Mouse (Mus musculus) frontal cortex, adult 2 months (tissue): ENCODE results near the gene Kif13a. TPM values are rescaled to one million over a fixed set of nuclear protein-coding genes. Genes with fewer than 3 reads are reported as not detected.

Source experiments
- DNase-seq, 2 experiments: peaks; one replicate each; pipeline ENCODE4 v3.0.0; 2022; ENCODE audit warnings: low spot score in 1 of 2; ENCODE audit errors: extremely low spot score in 1 of 2
- polyA plus RNA-seq: library from polyadenylated mRNA; depleted of rRNA; stranded (reverse); fragments of >200 nt; gene quantifications from 2 replicates; pipeline ENCODE4 v1.2.3, GENCODE M21; 2012; rRNA removed

The Kif13a gene
- polyA plus RNA-seq = 12.9 and 14.1 TPM in 2 replicates

- DNase-seq = peak; percentile 89 to 93
Observed at GRCm38 (mm10) chr13:46929719-46930658, at the start of gene Kif13a. Kif13a (minus strand) TSS chr13:46929867.

- no peak for DNase-seq
Observed at GRCm38 (mm10) chr13:46976532-46976931, 46.9 kb upstream of the Kif13a start.

- DNase-seq = no peak
Observed at GRCm38 (mm10) chr13:46975930-46976329, 46.3 kb upstream of the Kif13a start.

- no peak for DNase-seq
Observed at GRCm38 (mm10) chr13:46975031-46975551, 45.4 kb upstream of the Kif13a start.

- DNase-seq = no peak
Observed at GRCm38 (mm10) chr13:46970286-46970945, 40.7 kb upstream of the Kif13a start.

- no peak for DNase-seq
Observed at GRCm38 (mm10) chr13:46968626-46969025, 39.0 kb upstream of the Kif13a start.

GRCm38 (mm10) chr13:46967308-46967707, 37.6 kb upstream of the Kif13a start:
- no peak for DNase-seq

- no peak for DNase-seq
Observed at GRCm38 (mm10) chr13:46960878-46961474, 31.3 kb upstream of the Kif13a start.

GRCm38 (mm10) chr13:46959139-46959538, 29.5 kb upstream of the Kif13a start:
- DNase-seq = no peak

GRCm38 (mm10) chr13:46951212-46951611, 21.5 kb upstream of the Kif13a start:
- peak in 1 of 2 experiments; percentile 26 for DNase-seq

GRCm38 (mm10) chr13:46949741-46950140, 20.1 kb upstream of the Kif13a start:
- no peak for DNase-seq

- DNase-seq = no peak
Observed at GRCm38 (mm10) chr13:46948027-46948426, 18.4 kb upstream of the Kif13a start.

- DNase-seq = no peak
Observed at GRCm38 (mm10) chr13:46946041-46946440, 16.4 kb upstream of the Kif13a start.

- no peak for DNase-seq
Observed at GRCm38 (mm10) chr13:46945256-46945655, 15.6 kb upstream of the Kif13a start.

- no peak for DNase-seq
Observed at GRCm38 (mm10) chr13:46943294-46943693, 13.6 kb upstream of the Kif13a start.

- DNase-seq = no peak
Observed at GRCm38 (mm10) chr13:46934116-46934515, 4.4 kb upstream of the Kif13a start.

- DNase-seq = no peak
Observed at GRCm38 (mm10) chr13:46932846-46933245, 3.2 kb upstream of the Kif13a start.

GRCm38 (mm10) chr13:46932049-46932448, 2.4 kb upstream of the Kif13a start:
- DNase-seq = no peak

GRCm38 (mm10) chr13:46930659-46931046, 986 bp upstream of the Kif13a start:
- peak; percentile 14 to 31 for DNase-seq

GRCm38 (mm10) chr13:46928961-46929691, 541 bp downstream of the Kif13a start:
- peak; percentile 15 to 47 for DNase-seq
